Mouse (Mus musculus): Measurements from ENCODE around the gene Arhgap17.

Arhgap17 gene

DNA sequence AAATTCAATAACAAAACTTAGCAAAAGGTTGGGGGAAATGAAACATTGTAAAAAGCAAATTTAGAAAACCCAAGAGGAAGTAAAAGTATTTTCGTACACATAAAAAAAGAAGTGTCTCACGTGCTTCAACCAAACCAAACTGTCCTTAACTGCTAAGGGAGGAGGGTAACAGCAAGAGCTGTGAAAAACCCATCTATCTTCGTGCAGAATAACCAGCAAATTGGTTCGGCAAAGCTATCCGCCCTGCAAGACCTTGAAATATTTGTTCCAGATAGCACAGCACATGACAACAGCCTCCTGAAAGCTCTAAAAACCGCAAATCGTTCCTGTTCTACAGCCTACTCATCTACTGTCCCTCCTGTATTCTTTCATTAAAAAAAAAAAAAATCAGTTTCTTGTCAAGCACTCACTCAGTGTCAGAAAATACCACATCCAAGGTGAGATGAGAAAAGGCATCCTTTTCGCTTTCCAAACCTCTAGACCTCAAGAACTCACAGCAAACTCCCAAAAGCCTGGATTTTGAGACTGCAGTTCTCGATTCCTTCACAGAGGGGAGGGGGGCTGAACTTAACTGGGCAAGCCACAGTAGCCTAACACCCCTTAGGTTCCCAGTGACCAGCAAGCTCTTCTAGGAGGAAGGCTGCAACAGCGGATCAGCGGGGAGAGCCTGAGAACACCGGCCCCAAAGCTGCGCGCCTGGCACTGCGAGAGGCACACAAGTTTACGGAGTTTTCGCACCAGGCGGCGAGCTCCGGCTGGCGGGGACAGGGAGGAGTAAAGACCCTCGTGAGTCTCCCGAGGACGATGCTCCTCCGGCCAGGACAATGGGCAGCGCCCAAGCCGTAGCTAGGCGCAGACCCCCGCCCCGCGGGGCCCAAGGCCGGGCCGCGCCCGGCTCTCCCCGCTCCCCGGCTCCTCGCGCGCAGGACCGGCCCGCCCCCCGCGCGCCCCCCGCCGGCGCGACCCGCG is 653 bp downstream of the Arhgap17 start:
- peak; percentile 62 for DNase-seq (ENCODE audit: low read depth)

DNA sequence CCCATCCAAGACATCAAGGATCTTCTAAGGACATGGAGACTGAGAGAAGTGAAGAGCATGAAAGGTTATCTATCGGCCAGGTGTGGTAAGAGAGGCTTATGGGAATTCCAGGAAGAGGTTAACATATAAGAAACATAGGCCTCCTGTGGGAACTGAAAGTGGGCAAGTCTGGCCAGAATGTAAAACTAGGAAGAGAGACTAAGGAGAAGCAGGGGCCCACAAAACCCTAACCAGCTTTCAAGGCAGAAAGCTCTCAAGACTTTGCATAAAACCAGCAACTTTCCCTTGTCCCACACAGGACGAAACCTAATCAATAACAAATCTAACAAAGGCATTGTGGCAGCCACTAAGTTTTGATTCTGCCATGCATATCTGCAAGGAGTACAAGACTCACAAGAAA is 1.5 kb downstream of the Arhgap17 start:
- no peak for DNase-seq (ENCODE audit: low read depth)

DNA sequence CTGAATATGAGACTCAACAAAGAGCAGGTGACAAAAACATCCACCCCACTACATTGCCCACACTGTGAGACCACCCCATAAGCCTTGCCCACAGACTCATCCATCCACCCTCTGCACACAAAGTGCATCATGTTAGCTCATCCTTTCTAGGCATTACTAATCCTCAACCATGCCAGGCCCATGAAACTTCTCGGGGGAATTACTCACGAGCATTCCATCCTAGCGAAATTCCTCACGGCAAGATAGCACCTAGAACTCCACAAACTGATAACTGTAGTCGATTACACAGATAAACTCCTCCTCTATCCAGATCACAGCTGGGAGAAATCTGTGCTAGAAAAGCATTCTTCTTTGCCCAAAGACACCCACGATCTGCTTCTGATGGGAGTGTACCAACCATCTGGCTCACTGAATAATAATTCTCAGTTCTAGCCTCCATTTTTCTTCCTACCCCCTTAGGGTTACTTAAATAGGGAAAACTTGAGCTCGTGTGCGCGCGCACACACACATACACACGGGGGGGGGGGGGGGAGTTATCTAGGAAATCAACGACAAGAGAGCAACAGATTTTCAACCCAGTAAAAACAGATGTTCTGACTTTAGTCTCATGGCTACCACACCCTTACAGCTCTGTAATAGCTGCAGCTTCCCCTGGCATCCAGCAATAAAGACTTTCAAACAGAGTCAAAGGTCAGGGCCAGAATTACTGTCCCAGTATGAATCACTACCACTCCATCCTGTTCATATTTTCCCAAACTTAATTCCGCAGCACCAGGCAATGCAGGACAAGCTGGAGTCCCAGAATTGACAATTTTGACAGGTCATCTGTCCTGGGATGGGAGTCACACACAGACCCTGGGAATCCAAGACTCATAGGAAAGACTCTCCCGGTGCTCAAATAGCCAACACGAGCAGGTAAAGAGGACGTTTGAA is 2.2 kb downstream of the Arhgap17 start:
- no peak for DNase-seq (ENCODE audit: low read depth)

DNA sequence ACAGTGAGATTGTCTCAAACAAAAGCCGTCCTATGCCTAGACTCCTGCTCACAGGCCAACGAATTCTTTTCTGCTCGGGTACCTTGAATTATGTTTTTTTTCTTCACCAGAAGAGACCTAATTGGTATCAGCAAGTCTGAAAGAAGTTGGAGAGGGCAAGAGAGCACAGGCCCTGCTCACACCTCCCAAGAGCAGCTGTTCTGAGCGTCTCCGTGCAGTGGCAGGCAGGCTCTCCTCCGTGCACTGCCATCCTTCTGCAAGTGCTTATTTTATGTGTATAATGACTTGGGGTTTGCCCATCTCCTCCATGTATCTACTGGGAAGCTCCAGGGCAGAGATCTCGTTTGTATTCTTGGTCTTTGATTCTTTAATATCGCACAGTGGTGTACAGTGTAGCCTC is 2.9 kb downstream of the Arhgap17 start:
- no peak for DNase-seq (ENCODE audit: low read depth)

DNA sequence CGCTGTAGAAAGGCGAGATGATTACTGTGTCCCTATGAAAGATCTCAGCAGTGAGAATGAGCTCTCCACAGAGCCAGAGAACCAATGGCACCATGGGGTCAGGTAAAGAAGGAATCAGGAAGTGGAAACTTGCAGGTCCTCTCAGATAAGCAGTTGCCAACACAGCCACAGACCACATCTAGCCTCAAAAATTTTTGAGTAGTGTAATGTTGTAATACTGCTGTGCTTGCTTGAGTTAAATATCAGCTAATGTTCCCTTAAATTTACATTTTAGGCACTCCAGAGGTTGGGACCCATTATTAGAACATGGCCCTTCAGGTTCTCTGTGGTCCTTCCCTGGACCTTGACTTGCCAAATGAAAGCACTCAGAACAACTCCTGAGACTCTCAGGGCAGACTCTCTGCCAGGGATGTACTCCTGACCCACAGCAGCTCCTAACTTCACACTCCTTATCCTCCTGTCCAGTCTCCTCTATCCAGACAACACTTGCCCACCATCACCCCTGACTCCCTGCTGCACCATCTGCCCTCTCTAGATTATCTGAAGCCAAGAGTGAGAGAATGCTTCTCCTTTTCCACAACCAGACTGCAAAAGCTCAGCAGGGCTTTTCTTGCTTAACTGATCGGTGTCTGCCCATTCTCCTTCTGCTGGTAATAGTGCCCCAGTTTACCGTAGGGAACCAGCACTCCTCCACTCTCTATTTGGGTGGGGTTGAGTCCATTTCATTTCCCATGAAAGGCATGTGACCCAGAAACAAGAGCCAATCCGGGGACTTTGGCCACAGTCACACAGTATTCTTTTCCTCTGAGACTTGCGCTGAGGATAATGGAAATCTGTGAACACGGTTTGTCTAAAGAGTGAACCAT is 3.6 kb downstream of the Arhgap17 start:
- no peak for DNase-seq (ENCODE audit: low read depth)

DNA sequence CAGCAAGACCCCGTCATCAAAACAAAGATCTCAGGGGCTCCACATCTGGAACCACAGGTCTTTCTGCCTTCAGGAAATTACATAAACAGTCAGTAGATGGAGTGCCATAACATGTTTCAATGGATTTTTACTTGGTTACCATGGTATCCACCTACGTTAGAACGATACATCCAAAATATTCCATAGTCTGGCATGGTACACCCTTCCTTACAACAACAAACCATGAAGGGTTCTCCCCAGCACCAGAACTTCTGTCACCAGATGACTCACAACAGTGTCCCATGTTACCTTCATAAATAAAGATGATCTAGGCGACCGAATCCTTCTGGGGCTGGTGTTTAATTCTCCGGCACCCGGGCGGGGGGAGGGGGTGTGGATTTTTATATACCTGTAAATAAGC is 5.7 kb downstream of the Arhgap17 start:
- DNase-seq (ENCODE audit: low read depth), result no peak

DNA sequence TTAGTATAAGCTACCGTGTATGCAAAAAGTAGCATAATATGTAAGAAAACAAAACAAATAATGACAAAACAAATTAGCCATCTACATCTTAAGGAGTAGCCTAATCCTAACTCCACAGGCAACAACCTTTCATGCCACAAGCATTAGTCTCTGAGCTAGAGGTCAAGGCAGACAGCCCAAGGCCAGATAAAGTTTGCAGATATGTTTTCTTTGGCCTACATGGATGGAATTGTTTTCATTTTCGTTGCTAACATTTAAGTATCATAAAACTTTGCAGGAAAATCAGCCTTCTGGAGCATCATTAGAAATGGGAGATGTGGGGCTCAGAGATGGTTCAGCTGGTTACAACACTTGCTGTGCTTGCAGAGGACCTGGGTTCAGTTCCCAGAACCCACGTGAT is 6.9 kb downstream of the Arhgap17 start:
- no peak for DNase-seq (ENCODE audit: low read depth)

DNA sequence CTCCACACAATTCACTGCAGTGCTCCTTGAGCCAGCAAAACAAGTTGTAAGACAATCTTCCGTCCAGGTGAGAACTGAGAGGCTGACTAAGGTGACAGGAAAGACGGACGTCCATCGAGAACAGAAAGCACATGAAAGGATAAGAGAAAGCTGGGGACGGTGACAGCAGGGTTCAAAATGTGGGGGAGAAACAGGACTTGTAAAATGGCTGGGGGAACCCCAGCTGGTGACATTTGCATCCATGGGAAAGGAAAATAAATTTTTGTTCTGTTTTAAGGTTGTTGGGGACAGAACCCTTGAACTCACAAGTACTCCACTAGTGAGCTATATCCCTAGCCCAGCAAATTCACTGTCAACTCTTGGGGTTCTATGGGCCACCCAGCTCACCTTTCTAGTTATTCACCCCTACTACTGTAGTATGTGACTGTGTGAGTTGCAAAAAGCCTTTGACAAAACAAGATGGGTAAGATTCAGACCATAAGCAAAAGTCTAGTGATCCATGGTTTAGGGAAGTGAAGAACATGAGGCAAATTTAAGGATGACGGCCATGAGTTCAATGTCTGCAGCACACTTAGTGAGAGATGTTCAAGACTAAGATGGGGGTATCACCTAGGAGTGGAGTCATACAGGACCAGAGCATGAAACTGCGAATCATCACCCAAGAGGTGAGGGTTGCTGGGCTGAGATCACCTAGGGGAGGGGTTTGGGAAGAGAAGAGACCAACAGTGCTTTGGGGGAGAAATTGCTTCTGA is 8.3 kb downstream of the Arhgap17 start:
- DNase-seq (ENCODE audit: low read depth), result no peak

DNA sequence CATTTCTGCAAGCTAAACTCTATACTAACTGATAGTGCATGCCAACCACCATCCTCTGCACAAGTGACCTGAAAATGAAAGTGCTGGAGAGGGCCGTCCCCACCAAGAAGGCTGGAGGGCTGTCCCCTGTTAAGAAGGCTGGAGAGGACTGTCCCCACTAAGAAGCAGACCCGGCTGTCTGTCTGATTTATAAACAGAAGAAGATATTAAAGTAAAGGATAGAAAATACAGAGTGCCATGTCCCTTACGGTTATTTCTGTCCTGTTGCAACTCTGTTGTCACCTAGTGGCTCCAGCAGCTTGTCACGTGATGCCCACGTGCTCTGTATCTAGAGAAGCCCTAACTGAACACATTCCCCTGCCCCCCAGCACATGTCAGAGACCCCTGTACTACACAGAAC is 9.5 kb downstream of the Arhgap17 start:
- no peak for DNase-seq (ENCODE audit: low read depth)

DNA sequence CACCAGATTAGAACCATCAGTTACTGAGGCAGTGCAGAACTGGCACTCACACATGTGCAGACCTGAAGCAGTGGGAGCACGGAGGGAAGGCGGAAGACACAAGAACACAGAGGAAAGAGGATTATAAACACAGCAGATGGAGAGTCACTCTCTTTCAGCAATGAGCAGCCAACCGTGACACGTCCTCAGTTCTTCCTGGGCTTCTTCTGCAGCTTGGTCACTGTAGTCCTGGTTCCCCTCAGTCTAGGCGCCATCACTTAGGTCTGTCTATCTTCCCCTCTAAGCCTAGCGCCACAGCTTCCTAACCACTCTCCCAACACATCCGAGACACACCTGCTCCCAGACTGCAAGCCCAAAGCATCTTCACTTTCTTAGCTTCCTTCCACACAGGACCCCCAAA is 10.6 kb downstream of the Arhgap17 start:
- no peak for DNase-seq (ENCODE audit: low read depth)

DNA sequence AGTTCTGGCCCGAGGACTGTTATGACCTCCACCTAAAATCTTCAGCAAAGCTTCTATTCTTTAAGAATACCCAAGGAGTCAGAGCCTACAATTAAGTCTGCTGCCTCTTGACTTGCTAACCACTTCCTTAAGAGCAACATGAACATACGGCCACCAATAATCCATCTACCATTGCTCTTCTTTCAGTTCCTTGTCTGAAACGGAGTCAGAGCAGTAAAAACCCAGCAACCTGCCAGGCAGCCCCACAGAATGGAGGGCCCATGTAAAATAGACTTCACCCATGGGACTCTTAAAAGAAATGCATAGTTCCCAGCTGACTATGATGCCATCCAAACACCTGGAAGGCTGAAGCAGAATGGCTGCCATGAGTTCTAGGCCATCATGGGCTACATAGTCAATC is 13.6 kb downstream of the Arhgap17 start:
- DNase-seq (ENCODE audit: low read depth), result no peak

DNA sequence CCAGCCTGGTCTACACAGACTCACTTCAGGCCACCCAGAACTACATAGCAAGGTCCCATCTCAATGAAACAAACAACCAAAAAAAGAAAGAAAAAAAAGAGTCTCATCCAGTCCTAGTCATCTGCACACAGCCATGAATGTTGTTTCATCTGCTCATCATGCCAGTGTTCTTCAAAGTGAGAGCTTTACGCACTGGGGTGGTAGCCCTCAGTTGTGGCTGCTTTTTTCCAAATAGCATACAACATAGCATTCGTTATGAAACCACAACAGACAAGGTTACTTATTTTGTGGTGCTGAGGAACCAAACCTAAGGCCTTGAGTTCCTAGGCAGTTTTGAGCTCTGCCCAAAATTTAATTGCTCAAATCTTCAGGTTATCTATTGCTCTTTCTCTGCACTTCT is 14.9 kb downstream of the Arhgap17 start:
- DNase-seq (ENCODE audit: low read depth), result no peak

DNA sequence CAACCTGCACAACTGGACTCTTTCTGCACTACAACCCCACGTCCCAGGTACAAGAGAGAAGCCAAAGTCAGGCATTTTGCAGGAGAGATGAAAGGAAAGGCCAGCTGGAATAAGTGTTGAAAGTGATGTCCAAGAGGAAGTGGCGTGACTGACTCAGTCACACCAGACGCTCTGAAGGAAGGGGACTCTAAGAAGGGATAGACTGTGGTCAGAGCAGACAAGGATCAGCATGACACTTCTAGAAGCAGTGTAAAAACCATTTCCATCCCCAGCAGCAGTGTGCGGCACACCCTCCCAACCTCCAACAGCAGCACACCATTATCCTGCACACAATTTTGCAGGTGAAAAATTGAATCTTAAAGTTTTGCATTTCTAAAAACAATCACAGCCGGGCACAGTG is 15.3 kb downstream of the Arhgap17 start:
- DNase-seq (ENCODE audit: low read depth), result no peak

DNA sequence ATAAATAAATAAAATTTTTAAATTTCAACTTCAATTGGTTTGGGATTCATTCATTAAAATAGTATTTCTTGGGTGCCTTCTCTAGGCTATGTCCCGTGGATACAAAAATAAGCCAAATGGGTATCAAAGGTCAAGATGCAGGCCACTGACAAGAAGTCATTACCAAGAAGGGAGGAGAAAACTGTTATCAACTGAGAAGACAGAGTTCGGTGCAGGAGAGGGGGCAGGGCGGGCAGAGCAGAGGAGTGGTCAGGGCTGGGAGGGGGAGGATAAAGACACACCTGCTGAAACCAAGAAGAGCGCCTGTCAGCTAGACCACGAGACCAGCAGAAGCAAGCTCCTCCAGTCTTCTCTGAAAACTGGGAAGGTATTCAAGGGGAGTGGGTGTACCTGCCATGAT is 15.8 kb downstream of the Arhgap17 start:
- DNase-seq (ENCODE audit: low read depth), result no peak

DNA sequence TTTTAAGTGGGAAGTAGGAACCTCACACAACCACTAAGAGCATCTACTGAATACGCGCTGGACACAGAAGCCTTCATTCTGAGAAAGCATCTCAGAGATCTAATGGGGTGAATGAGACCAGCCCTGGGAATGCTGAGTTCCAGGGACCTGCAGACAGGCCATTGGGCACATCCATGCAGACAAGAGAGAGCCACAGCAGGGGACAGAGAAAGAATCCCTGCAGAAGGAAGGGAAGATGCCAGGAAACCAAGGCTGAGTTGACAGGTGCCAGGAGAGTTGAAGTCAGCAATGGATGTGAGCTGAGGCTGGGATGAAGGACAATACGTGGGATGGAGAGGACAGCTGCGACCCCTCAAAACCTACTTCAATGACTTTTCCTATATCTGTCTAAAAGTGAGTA is 16.6 kb downstream of the Arhgap17 start:
- DNase-seq (ENCODE audit: low read depth), result no peak

DNA sequence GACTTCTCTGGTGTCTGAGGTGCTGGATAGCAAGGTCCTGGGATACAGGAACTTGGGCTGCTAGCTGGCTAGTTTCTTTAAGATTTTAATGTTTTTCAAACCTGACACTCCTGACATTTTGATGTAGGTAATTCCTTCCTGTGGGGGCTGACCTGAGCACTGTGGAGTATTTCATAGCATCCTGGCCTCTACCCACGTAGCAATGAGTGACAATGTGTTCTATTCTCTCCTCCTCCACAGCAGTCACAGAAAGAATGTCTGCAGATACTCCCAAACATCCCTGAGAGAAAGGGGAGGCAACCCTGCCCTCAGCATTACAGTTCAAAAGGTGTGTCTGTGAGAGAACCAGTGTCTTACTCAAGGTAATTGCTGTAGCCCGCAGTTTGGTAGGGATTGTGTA is 19.5 kb downstream of the Arhgap17 start:
- no peak for DNase-seq (ENCODE audit: low read depth)

DNA sequence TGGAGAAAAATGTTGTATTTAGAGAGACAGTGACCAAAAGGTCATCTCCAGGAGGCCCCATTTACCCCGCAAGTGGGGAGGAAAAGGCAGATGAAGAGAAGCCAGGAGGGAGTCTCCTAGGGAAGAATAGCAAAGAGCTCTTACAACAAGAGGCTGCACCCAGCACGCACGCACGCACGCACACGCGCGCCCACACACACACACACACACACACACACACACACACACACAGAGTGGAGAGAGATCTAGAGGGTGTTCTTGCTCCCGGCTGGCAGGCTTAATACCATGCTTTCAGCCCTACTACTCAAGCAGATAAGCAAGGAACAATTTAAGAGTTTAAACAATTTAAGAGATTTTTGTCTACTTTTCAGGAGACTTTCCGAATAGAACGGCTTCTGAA is 19.9 kb downstream of the Arhgap17 start:
- no peak for DNase-seq (ENCODE audit: low read depth)

DNA sequence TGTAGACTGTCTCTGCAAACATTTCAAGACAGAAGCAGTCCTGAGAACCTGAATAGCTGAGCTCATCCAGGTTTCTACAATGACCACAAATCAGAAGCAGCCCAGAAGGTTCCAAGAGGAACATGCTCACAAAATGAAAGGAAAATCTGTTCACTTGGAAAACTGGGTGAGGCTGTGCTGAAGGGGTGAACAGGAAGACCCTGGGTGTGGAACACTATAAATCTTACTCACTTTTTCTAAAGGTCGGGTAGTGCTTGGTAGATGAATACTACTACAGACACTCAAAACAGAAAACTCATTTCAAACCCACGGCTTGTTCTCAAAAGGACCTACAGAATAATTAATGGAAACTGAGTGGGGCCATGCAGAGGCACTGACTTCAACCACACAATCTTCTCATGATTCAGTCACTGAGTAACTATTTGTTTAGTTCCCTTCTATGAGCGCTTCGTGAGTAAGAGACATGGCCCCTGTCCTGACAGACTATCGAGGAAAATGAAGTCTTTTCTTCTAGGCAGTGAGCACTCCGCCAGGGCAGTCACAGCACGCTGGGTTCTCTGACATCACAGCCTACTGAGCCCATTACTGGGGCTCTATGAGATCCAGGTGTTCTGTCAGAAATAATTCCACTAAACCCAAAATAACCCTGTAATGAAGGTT is 23.0 kb downstream of the Arhgap17 start:
- DNase-seq (ENCODE audit: low read depth), result no peak

DNA sequence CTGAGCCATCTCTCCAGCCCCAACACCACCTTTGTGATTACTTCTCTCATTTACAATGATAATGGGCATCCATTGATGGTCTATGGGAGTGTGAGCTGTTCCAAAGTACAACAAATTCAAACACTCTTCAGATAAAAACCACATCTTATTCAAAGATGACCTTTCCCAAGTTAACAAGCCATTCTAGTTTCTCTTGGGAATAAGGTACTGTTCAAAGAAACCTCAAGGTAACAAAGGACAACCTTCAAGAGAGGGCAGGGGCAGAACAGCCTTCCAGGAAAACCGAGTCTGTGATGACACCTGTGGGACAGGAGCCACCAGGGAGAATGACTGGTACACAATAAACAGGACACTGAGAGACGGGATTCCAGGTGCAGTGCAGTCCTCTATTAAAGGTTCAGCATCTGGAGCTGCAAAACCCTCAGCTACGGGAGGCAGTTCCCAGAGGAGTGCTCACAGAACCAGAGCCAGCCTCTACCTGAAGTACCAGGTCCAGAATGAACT is 24.6 kb downstream of the Arhgap17 start:
- DNase-seq (ENCODE audit: low read depth), result no peak

DNA sequence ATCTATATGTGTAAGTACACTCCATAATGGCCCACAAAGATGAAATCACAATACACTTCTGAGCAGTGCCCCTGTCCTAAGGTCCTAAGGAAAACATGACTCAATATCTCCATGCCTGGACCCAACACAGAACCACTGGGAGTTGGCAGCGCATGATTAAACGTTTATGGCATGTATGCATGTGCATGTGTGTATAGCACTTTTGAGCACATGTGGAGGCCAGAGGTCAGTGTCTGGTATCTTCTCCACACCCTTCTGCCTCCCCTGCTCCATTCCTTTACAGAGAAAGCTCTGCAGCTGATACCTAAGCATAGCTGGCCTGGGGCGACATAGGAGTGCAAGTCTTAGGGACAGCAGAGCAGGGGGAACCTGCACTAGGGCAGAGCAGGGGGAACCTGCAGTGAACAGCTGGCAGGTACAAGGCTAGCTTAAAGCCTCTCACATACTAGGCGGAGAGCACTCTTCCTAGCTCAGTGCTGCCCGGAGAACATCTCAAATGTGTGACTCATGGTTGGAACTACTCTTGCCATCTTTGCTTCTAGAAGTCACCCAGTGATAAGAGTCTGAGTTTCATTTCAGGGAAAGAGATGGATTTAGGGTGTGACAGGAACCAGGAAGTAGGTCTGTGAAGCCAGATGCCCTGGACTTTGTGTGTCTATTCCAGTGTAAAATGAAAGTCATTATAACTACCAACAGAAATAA is 25.5 kb downstream of the Arhgap17 start:
- DNase-seq (ENCODE audit: low read depth), result no peak

All from induced T-regulatory cell, adult 2 months (primary cell).